Mouse (Mus musculus) midbrain, postnatal 0 days (tissue): ENCODE data around the gene Sh3glb2. TPM values are rescaled to one million over a fixed set of nuclear protein-coding genes. Genes with fewer than 3 reads are reported as not detected.
A peak's percentile ranks its signal among the peaks of the same experiment; 100 is the strongest.

Experiments
- ATAC-seq: fragments of 200-750 bp; cut with Nextera tagmentation; 2 replicates; pipeline ENCODE4 v1.8.0; 2017; ENCODE audit warnings: moderate number of reproducible peaks, mild to moderate bottlenecking, moderate TSS enrichment, moderate library complexity; ENCODE audit not compliant: low FRiP score
- DNase-seq: peaks from one replicate; pipeline ENCODE4 v3.0.0-alpha.2; 2015; ENCODE audit warnings: low spot score
- H3K27ac ChIP-seq: fragments of 300-500 bp; sonication (generic); 2 replicates; pipeline ENCODE4 v1.5.1; 2014; ENCODE audit warnings: low read depth, mild to moderate bottlenecking, low read length, mixed read lengths
- H3K27me3 ChIP-seq: fragments of 300-500 bp; sonication (generic); 2 replicates; pipeline ENCODE4 v1.6.1; 2014; ENCODE audit warnings: low read length, control low read depth, mixed read lengths; ENCODE audit not compliant: insufficient read depth
- H3K36me3 ChIP-seq: fragments of 300-500 bp; sonication (generic); 2 replicates; pipeline ENCODE4 v1.6.1; 2014; ENCODE audit warnings: low read length, control low read depth, mixed read lengths; ENCODE audit not compliant: insufficient read depth
- H3K4me1 ChIP-seq: fragments of 300-500 bp; sonication (generic); 2 replicates; pipeline ENCODE4 v1.6.1; 2014; ENCODE audit warnings: mild to moderate bottlenecking, control low read depth, antibody characterized with exemption, low read length, mixed read lengths; ENCODE audit not compliant: insufficient read depth
- H3K4me2 ChIP-seq: fragments of 300-500 bp; sonication (generic); 2 replicates; pipeline ENCODE4 v1.6.1; 2014; ENCODE audit warnings: low read depth, mild to moderate bottlenecking, low read length, mixed read lengths; ENCODE audit not compliant: poor library complexity, severe bottlenecking
- H3K4me3 ChIP-seq: fragments of 300-500 bp; sonication (generic); 2 replicates; pipeline ENCODE4 v1.5.1; 2014; ENCODE audit warnings: low read depth, mild to moderate bottlenecking, low read length, moderate library complexity
- H3K9ac ChIP-seq: fragments of 300-500 bp; sonication (generic); replicated peaks from 2 replicates; pipeline ENCODE4 v1.6.1; 2014; ENCODE audit warnings: mild to moderate bottlenecking, low read length, moderate library complexity, mixed read lengths; ENCODE audit not compliant: poor library complexity, severe bottlenecking
- H3K9me3 ChIP-seq: fragments of 300-500 bp; sonication (generic); 2 replicates; pipeline ENCODE4 v1.6.1; 2016; ENCODE audit warnings: low read length, control low read depth
- CTCF ChIP-seq: IDR thresholded peaks from 2 replicates; pipeline ENCODE4 v1.5.1; 2016; ENCODE audit warnings: antibody characterized with exemption, mild to moderate bottlenecking
- WGBS: fragments of 180-500 bp; shearing (Covaris S2); extraction: QIAGEN DNeasy Blood & Tissue Kit; methylation state at CpG from one replicate; pipeline ENCODE4 v1.1.7; 2014; 5-methylcytosine and 5-hydroxymethylcytosine counted together
- polyA plus RNA-seq: library from polyadenylated mRNA; unstranded; fragments of >200 nt; fragmentation: Nextera tagmentation; extraction: Ambion mirVana; gene quantifications from 2 replicates; pipeline ENCODE4 v1.2.1, GENCODE M21; 2015
- total RNA-seq: library from RNA; depleted of rRNA; stranded (reverse); fragments of >200 nt; gene quantifications from 2 replicates; pipeline ENCODE4 v1.2.3, GENCODE M21; 2014

Gene Sh3glb2
- total and polyA plus RNA-seq, 2 experiments from 2014 or later: 185 to 375 TPM

- no peak overlapping the region for H3K27ac ChIP-seq
- ATAC-seq (no peak), DNase-seq (peak; percentile 17)
- no peak overlapping the region for H3K4me3 ChIP-seq
- no peak for TF ChIP-seq CTCF
- H3K9me3 ChIP-seq: no peaks in the 10 kb centered on the region
- H3K9ac ChIP-seq: no peak overlapping the region
- WGBS: 86% methylated on average over 9 of the region's 9 CpGs
- no peaks in the 10 kb centered on the region for H3K4me1 ChIP-seq
- peaks cover 76% of the 10 kb centered on the region for H3K36me3 ChIP-seq
- H3K27me3 ChIP-seq: no peaks in the 10 kb centered on the region
- H3K4me2 ChIP-seq: no peak overlapping the region
Observed at GRCm38 (mm10) chr2:30402351-30402826, 43.3 kb upstream of the Sh3glb2 start.

- no peak overlapping the region for H3K9ac ChIP-seq
- no peak overlapping the region for H3K27ac ChIP-seq
- H3K4me2 ChIP-seq: no peak overlapping the region
- no peaks in the 10 kb centered on the region for H3K9me3 ChIP-seq
- H3K36me3 ChIP-seq: peaks cover 75% of the 10 kb centered on the region
- no peak overlapping the region for H3K4me3 ChIP-seq
- no peaks in the 10 kb centered on the region for H3K27me3 ChIP-seq
- H3K4me1 ChIP-seq: no peaks in the 10 kb centered on the region
- 76% methylated on average over 1 of the region's 1 CpGs for WGBS
- TF ChIP-seq CTCF: no peak
- DNase-seq: no peak
- no peak for ATAC-seq
Observed at GRCm38 (mm10) chr2:30401581-30401980, 42.4 kb upstream of the Sh3glb2 start.

- Histone ChIP-seq H3K4me2 (no peak overlapping the region), H3K4me1 (no peaks in the 10 kb centered on the region), H3K9ac (peak overlapping the region; percentile 29), H3K36me3 (peaks cover 69% of the 10 kb centered on the region), H3K27me3 (no peaks in the 10 kb centered on the region), H3K9me3 (no peaks in the 10 kb centered on the region), H3K27ac (peak overlapping the region; percentile 14; the same call in 1 of the 2 replicates), H3K4me3 (no peak overlapping the region)
- TF ChIP-seq CTCF: no peak
- ATAC-seq (0 out of 2 replicates have a peak, but pooled peaks have one; percentile 29), DNase-seq (peak; percentile 24)
- WGBS: 19% methylated on average over 20 of the region's 20 CpGs
Observed at GRCm38 (mm10) chr2:30399191-30400171, 40.3 kb upstream of the Sh3glb2 start.

GRCm38 (mm10) chr2:30397986-30398512, 38.9 kb upstream of the Sh3glb2 start:
- no peaks in the 10 kb centered on the region for H3K9me3 ChIP-seq
- no peak for TF ChIP-seq CTCF
- H3K27me3 ChIP-seq: no peaks in the 10 kb centered on the region
- H3K4me1 ChIP-seq: peaks cover 12% of the 10 kb centered on the region
- DNase-seq: no peak
- 33% methylated on average over 10 of the region's 10 CpGs for WGBS
- ATAC-seq: no peak
- H3K36me3 ChIP-seq: peaks cover 59% of the 10 kb centered on the region
- H3K27ac ChIP-seq: no peak overlapping the region
- H3K4me3 ChIP-seq: no peak overlapping the region
- H3K4me2 ChIP-seq: no peak overlapping the region
- no peak overlapping the region for H3K9ac ChIP-seq

DNA sequence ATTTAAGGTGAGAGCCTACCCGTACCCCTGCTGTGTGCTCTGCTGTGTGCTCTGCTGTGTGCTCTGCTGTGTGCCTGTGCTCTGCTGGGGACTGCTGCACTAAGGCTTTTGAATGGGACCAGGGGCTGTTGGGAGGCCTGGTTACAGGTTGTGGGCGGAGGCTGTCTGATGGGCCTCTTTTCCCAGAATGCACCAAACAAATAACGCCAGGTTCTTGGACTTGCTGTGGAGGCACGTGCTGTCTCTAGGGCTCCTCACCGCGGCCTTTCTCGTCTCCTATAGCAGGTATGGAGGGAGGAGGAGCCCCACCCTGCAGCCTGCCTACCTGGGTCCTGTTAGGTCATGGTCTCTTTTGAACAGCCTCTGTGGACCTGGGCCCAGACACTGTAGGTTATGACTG, 37.1 kb upstream of the Sh3glb2 start:
- no peak for ATAC-seq
- peaks cover 41% of the 10 kb centered on the region for H3K36me3 ChIP-seq
- WGBS: 94% methylated on average over 7 of the region's 7 CpGs

GRCm38 (mm10) chr2:30395757-30396156, 36.6 kb upstream of the Sh3glb2 start:
- no peak for ATAC-seq
- Histone ChIP-seq H3K9ac (no peak overlapping the region), H3K4me2 (no peak overlapping the region), H3K9me3 (no peaks in the 10 kb centered on the region), H3K4me1 (peaks cover 13% of the 10 kb centered on the region), H3K27me3 (no peaks in the 10 kb centered on the region), H3K36me3 (peaks cover 39% of the 10 kb centered on the region), H3K27ac (no peak overlapping the region), H3K4me3 (no peak overlapping the region)
- TF ChIP-seq CTCF: no peak
- whole genome bisulfite sequencing: 86% methylated on average over 7 of the region's 7 CpGs
- no peak for DNase-seq

More for the DNA sequence above, 37.1 kb upstream of the Sh3glb2 start:
- no peak for TF ChIP-seq CTCF
- no peaks in the 10 kb centered on the region for H3K27me3 ChIP-seq
- H3K4me2 ChIP-seq: no peak overlapping the region
- no peak overlapping the region for H3K9ac ChIP-seq
- no peak overlapping the region for H3K27ac ChIP-seq
- no peaks in the 10 kb centered on the region for H3K9me3 ChIP-seq
- no peak for DNase-seq
- peaks cover 13% of the 10 kb centered on the region for H3K4me1 ChIP-seq
- no peak overlapping the region for H3K4me3 ChIP-seq
